Mouse (Mus musculus) CD4-positive helper T cell, adult 2 months (primary cell): ENCODE data around the gene Mapk12.

Experiments
- DNase-seq: peaks from one replicate; pipeline ENCODE4 v3.0.0-alpha.2; 2012; ENCODE audit warnings: low read depth, missing footprints, low spot score

Gene Mapk12

GRCm38 (mm10) chr15:89098616-89099015, 41.9 kb downstream of the Mapk12 start:
- no peak for DNase-seq

GRCm38 (mm10) chr15:89097450-89097849, 43.1 kb downstream of the Mapk12 start:
- DNase-seq = no peak

GRCm38 (mm10) chr15:89092181-89092580, 48.3 kb downstream of the Mapk12 start:
- no peak for DNase-seq

- DNase-seq = peak; percentile 13
Measured at GRCm38 (mm10) chr15:89090662-89091061, 49.8 kb downstream of the Mapk12 start.

- peak; percentile 14 for DNase-seq
Measured at GRCm38 (mm10) chr15:89089248-89090051, 51.1 kb downstream of the Mapk12 start.

- peak; percentile 83 for DNase-seq
Measured at GRCm38 (mm10) chr15:89088607-89089247, 51.8 kb downstream of the Mapk12 start, which contains the start of gene Selenoo. TSS of gene Selenoo (plus strand) at chr15:89089084.

- DNase-seq = no peak
Measured at GRCm38 (mm10) chr15:89084826-89085225, 55.7 kb downstream of the Mapk12 start.

GRCm38 (mm10) chr15:89083906-89084305, 56.6 kb downstream of the Mapk12 start:
- DNase-seq = no peak
